Mouse (Mus musculus) layer of hippocampus, adult 9-11 months (tissue): ENCODE measurements at regions not wholly inside any gene's neighbourhood (a gene's known extent, or its start where the extent isn't known, plus 50 kb on each side); places are given as distances from the start of the nearest gene placed in this dataset.
"Not testable (repeated sequence)": the region's sequence is repeated elsewhere in the genome, so short reads cannot be mapped to it uniquely, and the experiment has no call there.

Experiments used
- DNase-seq: peaks from one replicate; pipeline ENCODE4 v3.0.0; 2022

GRCm38 (mm10) chr8:99763012-99763411 is 346.7 kb upstream of the Cdh8 start:
- DNase-seq: no peak

GRCm38 (mm10) chr8:99736190-99736589 is 319.9 kb upstream of the Cdh8 start:
- DNase-seq: peak; percentile 18

- no peak for DNase-seq
Measured at GRCm38 (mm10) chr8:99724626-99725218, 308.5 kb upstream of the Cdh8 start.

GRCm38 (mm10) chr8:99718927-99719326 is 302.7 kb upstream of the Cdh8 start:
- DNase-seq: peak; percentile 18

- DNase-seq: peak; percentile 29
Measured at GRCm38 (mm10) chr8:99681673-99682072, 265.4 kb upstream of the Cdh8 start.

- not testable (repeated sequence) for DNase-seq
Measured at GRCm38 (mm10) chr8:99679253-99679899, 263.1 kb upstream of the Cdh8 start.

- DNase-seq: not testable (repeated sequence)
Measured at GRCm38 (mm10) chr8:99667693-99668092, 251.4 kb upstream of the Cdh8 start.

GRCm38 (mm10) chr8:99651302-99651621 is 235.0 kb upstream of the Cdh8 start:
- DNase-seq: no peak

- DNase-seq: no peak
Measured at GRCm38 (mm10) chr8:99650587-99651301, 234.5 kb upstream of the Cdh8 start.

- no peak for DNase-seq
Measured at GRCm38 (mm10) chr8:99640543-99640942, 224.3 kb upstream of the Cdh8 start.

GRCm38 (mm10) chr8:99630958-99631357 is 214.7 kb upstream of the Cdh8 start:
- not testable (repeated sequence) for DNase-seq

- DNase-seq: no peak
Measured at GRCm38 (mm10) chr8:99621626-99622025, 205.4 kb upstream of the Cdh8 start.

- not testable (repeated sequence) for DNase-seq
Measured at GRCm38 (mm10) chr8:99604327-99604726, 188.1 kb upstream of the Cdh8 start.

- DNase-seq: no peak
Measured at GRCm38 (mm10) chr8:99591308-99592004, 175.2 kb upstream of the Cdh8 start.

GRCm38 (mm10) chr8:99544102-99544501 is 127.8 kb upstream of the Cdh8 start:
- no peak for DNase-seq

- peak; percentile 17 for DNase-seq
Measured at GRCm38 (mm10) chr8:99532686-99533415, 116.6 kb upstream of the Cdh8 start.

GRCm38 (mm10) chr8:99502055-99502454 is 85.8 kb upstream of the Cdh8 start:
- no peak for DNase-seq
